Mouse (Mus musculus) common myeloid progenitor, adult 5-6 weeks (primary cell): ENCODE results near the gene Lhfpl2. TPM values are rescaled to one million over a fixed set of nuclear protein-coding genes. Genes with fewer than 3 reads are reported as not detected.
A peak's percentile ranks its signal among the peaks of the same experiment; 100 is the strongest.

ENCODE experiments used
- ATAC-seq: replicated peaks from 2 replicates; pipeline ENCODE4 v1.8.0; 2016; ENCODE audit warnings: low read depth, mild to moderate bottlenecking, moderate TSS enrichment, inconsistent platforms; ENCODE audit not compliant: poor library complexity, severe bottlenecking
- total RNA-seq: library from RNA; stranded (forward); fragments of 200-1000, 187-1606 nt; gene quantifications from 2 replicates; pipeline ENCODE4 v1.2.3, GENCODE M21; 2017

Lhfpl2 gene
- total RNA-seq, 1 experiment from 2014 or later: 17.6 TPM

DNA sequence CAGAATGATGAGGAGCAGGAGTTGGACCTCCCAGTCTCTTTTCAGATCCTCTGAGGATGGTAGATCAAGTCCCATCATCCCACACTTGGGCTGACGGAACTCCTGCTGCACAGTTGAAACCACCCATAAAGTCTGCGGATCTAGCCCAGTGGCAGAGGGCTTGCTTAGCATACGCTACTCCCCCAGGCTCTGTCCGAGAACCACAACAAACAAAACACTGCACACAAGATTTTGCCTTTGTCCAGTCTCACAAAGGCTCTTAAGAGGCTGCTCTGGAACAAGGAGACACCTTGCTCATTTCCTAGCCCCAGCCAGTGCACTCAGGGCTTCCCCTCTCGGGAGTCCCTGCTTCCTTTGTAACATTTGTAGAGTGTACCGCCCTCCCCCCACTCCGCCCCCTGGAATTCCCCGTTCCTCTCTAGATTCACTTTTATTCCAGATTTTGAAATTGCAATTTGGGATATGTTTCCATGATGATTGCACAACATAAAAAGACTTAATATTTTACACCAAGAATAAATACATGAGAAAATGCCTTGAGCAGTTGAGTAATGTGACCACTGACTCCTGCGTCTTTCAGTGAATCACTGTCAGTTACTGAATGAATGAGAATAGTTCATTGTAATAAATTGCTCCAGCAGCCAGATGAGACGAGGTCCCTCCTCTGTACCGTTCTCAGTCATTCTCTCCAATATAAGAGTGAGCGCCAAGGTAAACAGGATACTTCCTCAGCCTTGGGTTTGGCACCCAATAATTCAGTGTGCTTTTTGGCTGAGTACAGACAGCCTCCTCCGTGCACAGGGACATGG, 74.8 kb downstream of the Lhfpl2 start:
- ATAC-seq: no peak

DNA sequence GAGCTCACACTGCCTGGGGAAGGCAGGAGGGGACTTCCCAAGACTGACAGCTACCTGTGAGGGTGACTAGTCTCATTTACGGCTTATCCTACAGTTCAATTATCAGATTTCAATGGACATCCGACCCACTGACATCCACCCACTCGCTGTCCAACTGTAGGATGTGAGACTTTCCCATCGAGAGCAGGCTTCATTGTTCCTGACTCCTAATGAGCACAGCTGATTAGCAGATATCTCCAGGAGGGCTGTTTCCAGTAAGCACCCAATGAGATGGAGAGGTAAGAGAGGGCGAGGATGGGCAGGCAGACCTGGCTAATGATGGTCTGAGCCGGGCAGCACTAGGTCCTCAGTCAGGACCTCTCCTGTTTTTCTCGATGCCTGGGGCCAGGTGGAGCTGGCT, 77.0 kb downstream of the Lhfpl2 start:
- no peak for ATAC-seq

DNA sequence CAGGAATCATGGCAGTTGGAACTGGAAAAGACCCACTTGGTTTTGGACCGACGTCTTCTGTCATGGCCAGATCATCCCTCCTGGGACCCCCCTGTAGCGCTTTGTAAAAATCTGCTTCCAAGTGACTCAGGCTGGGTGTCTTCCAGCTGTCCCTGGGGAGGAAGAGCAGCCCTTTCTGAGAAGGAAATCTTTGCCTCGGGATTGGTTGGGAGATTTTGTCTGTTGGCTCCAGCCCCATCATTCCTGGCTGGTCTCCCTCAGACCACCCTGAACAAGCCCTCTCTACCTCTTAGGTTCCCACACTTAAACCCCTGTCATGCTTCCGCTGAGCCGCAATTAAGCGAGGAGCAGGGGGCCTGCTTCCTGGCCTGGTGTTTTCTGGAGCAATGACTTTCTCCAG, 77.6 kb downstream of the Lhfpl2 start:
- no peak for ATAC-seq

DNA sequence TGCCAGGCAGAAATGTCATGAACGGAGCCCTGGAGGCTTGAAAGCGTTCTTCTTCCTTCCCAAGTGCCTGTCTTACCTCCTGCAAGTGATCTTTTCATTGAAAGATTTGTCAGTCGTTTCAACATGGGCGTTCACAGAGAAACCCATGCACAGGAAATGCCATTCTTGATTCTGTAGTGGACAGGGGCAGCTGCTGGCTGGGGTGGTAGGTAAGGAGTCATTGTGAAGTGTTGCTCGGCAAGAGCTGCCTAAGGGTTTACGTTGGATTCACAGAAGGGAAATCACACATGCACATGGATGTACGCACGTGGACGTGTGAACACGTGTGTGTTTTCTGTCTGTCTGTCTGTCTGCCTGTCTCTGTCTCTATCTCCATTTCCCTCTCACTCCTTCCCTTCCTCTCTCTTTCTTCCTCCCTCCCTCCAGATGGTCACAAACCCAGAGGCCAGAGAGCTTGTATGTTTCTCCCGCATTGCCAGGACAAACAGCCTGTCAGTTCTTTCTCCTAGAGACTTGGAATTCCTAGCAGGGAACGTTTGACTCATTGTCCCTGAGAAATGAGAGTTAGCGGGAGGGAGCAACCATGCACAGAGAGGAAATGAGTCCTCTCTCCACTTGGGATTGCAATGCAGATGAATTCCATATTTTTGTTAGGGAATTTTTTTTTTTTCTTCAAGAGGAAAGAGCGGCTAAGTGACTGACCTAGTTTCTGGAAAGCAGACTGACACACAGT, 82.3 kb downstream of the Lhfpl2 start:
- ATAC-seq: no peak

DNA sequence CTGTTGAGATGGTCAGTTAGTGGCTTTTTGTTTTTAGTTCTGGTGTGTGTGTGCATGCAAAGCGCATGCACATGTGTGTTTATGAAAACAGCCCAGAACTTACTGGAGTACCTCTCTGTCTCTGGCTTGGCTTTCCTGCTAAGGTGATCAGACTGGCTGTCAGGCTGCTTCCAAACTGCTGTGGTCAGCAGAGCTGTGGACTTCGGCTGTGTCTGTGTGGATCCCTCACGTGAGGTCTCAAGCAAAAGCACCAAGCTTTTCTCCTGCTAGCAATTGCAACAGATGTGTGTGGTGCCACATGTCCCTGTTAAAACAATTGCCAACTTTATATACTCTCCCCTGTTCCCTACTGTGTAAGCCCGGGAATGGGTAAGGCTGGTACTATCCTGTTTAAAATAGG, 82.8 kb downstream of the Lhfpl2 start:
- ATAC-seq: no peak

DNA sequence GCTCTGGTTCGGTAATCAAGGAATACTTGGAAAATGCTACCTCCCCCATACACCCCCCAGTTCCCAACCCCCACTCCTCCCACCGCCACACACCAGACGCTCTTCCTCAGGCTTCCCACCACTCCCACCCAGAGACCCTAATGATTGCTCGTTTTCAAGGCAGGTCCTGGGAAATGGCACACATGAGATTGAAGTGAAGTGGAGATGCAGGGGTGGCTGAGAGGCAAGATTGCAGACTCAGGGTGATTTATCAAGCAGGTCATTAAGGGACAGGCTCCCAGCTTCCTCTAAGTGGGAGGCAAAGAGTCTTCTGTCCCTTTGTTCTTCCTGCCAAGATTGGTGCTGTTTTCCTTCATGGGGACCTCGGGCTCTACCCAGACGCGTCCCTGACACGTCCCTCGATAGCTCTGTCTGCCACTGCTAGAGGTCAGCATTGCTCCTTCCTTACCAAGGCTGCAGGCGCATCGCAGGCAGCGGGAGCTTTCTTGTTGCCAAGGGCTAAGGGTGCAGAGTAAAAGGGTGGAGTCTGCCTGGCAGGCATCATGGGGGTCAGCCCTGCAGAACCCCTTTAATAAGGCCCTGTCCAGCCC, 85.6 kb downstream of the Lhfpl2 start:
- peak; percentile 62 for ATAC-seq

DNA sequence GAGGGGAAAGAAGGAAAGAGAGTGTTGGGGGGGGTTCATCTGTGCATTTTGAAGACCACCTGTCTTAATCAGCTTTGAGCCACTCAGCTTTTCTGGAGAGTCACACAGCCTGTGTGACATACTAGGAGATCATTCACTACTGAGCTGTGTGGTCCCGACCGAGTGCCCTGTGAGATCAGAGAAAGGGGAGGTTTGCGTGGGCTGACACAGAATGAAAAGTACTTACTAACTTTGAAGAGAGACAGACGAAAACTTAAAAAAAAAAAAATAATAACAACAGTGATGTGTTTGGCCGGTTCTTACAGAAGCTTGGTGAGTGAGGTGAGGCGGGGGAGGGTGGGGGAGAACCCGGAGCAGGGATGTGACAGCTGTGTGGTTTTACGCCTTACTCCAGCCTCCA, 86.9 kb downstream of the Lhfpl2 start:
- ATAC-seq: no peak

DNA sequence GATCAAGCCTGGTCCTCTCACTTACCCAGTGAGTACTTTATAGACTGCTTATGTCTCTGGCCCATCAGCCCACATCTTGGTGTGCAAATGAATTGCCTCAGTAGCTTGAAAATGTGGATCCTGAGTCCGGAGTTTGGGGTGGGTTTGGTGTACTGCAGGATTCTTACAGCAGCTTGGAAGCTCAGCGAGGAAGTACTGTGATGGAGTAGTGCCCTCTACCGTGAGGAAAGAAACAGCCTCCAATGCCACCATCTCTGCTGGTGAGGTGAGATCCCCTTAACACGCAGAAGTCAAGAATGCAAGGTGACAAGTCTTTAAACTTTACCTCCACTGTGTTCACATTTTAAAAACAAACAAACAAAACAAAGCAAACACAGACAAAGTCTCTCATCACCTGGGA, 89.7 kb downstream of the Lhfpl2 start:
- ATAC-seq: peak; percentile 81

DNA sequence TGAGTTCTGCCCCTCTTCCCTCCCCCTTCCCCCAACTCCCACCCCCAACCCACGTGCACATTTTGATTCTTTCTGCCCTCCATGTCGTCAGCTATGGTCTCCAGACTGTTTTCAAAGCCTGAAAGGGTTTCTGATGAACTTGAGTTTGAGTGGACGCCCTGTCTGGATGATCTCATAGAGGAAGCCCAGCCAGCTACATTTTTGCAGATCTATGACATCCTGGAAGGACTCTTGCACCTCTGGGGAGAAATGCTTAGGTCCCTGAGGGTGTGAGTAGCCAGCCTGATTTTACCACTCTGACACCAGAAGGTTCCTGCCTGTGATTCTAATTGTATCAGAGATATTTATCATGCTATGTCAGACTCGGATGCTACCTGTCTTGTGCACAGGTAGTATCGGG, 91.4 kb downstream of the Lhfpl2 start:
- ATAC-seq: no peak

DNA sequence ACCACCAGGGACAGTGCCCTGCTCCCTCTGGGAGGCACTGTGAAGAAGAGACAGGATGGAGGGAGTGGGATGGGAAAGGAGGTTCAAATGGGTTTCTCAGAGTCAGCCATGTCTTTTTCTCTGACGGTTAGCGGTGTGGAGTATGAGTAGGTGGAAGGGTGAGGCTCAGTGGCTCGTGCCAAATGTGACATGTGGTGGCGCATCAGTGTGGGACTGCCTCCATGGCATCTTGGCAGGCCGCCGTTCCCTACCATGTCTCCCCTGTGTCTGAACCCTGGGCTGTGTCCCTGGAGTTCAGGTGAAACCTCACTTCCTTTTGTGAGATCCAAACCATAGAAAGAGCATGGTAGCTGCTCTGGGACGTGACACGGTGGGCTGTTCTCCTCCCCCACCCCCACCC, 92.2 kb downstream of the Lhfpl2 start:
- ATAC-seq: no peak

DNA sequence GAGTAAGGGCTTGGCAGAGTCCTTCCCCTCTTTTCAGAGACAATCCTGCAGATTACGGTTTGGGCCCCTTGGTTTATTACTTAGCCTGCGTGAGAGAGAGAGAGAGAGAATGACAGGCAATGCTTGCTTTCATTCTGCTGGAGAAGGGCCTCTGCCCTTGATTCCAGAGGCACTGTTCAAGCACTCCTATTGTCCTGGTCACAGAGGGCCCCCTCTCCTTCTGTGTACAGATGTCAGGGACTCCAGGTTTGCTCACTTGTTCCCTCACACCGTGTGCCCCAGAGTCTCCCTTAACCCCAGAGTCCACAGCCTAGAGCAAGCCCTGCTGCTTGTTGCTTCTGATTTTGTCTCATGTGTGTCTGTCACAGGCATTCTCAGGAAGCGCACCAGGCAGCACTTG, 93.7 kb downstream of the Lhfpl2 start:
- no peak for ATAC-seq

DNA sequence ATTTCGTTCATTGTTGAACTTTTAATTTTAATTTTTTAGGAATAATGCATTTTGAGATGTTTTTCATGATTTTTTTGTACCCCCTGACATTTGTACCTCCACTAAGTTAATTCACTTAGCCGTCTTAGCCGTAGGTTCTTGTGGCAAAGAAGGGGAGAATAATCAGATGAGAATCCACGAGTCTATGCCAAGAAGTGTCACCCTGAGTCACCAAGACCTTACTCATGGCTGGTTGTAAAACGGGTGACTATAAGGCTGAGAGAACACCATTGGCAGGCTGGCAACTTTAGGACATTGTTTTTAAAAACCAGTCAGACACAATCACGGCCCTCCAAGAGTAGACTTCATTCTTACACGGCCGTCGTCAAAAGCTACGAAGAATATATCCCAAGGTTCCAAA, 95.2 kb downstream of the Lhfpl2 start:
- ATAC-seq: no peak

DNA sequence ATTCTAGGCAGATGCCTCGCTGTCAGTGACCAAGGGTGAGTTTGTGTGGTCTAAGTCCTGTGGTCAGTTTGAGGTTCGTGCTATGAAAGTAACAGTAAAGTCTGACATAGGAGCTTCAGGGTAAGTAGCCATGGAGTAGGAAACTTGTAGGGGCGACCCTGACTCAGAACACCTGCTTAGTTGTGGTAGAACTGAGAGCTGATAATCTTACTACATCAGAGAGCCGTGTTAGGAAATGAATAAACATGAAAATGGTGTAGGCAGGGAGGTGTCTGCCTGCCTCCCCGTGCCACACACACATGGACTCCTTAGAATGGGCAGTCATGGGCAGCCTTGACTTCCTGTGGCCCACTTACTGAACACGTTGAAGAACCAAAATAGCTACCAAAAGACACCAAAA, 96.1 kb downstream of the Lhfpl2 start:
- ATAC-seq: no peak

DNA sequence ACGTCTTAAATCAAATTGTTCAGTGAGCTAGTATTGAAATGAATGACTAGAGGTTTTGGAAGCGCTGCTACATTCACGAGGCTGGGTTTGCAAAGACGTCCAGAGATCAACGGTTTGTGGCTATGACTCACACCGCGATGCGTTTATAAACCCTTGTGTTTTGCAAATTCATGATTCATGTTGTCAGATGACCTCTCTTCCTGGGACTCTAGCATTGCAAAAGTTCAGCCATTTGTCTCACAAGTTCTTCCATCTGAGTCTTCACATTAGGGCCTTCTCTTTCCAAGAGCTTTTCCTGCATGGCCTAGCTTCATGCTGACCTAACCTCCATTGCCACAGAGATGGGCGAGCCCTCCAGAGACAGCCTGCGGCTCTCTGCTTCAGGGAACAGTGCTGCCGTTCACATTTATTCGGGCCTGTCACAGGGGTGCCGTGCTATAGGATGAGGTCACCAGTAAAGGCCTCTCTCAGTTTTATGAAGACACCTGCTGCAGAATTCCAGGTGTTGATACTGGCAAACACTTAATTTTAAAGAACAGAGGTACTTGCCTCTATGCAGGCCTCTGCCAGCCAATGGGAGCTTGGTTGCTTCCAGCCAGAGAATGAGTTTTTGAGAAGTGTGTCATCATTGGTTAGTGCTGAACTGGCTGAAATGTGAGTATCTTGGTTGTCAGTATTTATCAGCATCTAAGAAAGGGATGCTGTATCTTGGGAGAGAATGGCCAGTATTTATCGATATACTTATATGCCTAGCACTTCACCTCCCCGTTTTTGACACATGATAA, 97.1 kb downstream of the Lhfpl2 start:
- peak; percentile 59; the same call in 1 of the 2 replicates for ATAC-seq

DNA sequence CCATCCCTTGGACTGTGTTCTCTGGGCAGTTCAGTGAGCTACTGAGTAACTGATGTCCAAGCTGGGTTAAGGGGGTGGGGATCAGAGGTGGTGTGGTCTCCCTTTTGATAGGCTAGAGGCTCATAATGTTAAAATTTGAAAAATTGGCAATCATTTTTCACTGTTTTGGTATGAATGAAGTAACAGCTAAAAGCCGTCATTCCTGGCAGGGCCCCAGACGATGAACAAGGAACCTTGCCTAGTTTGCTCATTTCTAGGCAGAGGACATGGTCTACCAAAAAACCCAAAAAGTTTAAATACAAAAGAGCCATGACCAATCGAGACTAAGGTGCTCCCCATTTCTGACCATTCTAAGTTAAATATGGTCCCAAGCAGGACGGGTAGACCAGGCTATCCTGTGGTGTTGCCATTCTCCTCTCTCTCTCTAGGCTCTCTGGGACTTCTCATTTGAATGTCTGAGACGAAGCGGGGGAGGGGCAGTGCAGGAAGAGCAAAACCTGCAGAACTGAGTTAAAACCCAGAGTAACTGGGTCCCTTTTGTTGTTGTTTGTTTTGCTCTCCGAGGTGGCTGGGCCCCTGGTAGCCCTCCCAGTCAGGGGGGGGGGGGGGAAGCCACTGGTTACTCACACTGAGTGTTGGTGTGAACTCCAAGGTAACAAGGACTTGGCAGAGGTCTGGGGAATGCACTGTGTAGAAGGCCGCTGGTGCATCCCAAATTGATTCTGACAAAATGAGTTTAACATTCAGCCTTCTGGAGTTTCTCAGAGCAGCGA, 98.2 kb downstream of the Lhfpl2 start:
- ATAC-seq: no peak

DNA sequence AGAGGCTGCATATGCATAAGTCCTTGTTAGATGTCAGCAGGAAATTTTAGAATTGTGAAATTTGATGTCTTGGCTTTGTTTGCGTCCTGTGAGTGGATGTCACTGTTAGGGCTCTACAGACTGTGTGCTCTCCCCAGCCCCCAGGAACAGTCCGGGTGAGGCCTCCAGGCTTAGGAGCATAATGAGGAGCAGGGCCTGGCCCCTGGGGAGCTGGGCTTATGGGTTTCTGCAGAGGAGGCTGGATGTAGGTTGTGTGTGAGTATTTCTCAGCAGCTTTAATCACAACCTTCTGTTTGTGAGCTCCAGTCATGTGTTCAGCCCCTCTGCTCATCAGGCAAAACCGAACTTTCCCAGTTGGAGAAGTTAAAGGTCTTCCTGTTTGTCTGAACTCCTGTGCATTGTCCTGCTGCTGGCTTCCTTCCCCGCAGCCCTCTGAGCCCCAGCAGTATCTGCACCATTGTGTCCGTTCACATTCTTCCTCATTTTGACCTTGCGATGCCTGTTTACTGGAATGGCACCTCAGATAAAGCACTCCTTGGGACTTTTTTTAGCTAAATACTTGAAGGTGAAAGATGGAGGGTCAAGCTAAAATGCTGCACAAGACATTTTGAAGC, 101.4 kb downstream of the Lhfpl2 start:
- peak; percentile 36; the same call in 1 of the 2 replicates for ATAC-seq

DNA sequence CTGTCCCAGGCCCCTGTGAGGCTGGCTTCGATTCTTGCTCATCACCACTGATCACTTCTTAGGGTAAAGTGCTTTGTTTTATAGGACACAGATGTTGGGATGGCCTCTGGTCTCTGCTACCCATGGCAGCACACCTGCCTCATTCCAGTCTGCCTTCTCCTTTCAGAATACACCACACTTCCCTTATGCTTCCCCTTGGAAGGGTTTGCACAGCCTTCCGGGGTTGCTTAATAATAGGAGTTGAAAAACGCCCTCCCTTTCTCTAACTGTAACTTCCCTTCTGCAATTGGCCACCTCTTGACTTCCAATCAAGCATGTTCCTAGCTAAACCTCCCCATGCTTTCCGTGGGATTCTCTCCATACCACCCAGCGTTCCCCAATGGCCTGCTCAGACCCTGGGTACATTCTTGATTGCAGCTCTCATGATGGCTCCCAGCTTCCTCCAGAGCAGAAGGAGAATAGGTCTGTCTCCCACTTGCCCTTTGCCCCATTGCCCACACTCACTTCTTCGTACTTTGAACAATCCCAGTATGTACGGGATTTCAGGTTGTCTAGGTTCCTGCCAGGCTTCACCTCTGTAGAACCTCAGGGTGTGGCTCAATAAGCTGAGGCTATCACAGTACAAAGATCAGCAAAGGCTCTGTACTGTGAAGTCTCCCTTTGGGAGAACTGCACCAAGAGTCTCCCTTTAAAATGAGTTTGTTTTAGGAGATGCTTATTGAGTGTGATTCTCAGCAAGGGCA, 102.1 kb downstream of the Lhfpl2 start:
- ATAC-seq: peak; percentile 37; the same call in 1 of the 2 replicates

DNA sequence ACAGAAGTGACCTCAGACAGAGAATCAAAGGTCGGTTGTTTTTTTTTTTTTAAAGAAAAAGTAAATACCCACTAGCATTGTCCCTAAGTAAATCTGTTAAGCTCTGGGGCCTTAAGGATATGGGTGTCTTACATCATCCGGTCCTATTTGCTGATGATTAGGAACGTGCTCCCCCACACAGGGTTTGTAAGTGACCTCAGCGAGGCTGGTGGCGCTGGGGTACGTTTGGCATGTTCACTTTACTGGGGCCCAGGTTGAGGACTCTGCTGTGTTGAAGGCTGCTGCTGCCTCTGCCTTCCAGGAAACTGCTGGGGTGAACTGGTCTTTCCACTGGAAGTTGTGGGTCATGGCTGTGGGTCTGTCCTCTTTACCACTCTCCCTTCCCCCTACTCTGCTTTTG, 106.9 kb downstream of the Lhfpl2 start:
- ATAC-seq: no peak

DNA sequence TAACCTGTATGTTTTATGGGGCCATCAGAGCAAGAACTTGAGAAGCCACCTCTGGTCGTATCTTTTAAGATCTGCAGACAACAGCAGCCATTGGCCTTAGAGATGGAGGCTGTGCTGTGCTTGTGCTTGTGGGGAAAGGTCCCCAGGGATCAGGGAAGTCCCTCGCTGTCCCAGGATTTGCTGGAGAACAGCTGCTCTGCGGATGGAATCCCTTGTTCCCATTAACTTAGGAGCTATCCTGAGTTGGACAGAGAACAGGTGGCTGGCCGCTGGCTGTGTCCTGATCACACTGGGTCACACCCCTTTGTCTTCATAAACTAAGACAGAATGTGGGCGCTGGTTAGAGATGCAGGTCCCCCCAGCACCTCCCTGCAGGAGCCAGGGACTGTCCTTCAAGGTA, 110.7 kb downstream of the Lhfpl2 start:
- ATAC-seq: no peak
